Mouse (Mus musculus) NIH3T3 (cell line): ENCODE results near the gene Synpo2.

Source experiments
- DNase-seq: peaks from one replicate; pipeline ENCODE4 v3.0.0-alpha.2; 2012; ENCODE audit warnings: low read depth

The Synpo2 gene

GRCm38 (mm10) chr3:123033804-123034203 lies 202.1 kb downstream of the Synpo2 start:
- DNase-seq: no peak
